Mouse (Mus musculus) embryonic fibroblast, embryonic 13.5 days (primary cell): ENCODE data around the gene Ubc. TPM values are rescaled to one million over a fixed set of nuclear protein-coding genes. Genes with fewer than 3 reads are reported as not detected.

Experiments
- H3K27ac ChIP-seq: 2 replicates; pipeline ENCODE4 v1.5.1; 2012; ENCODE audit warnings: low read length, control low read depth, inconsistent platforms; ENCODE audit not compliant: insufficient read depth
- H3K4me1 ChIP-seq: 2 replicates; pipeline ENCODE4 v1.6.1; 2011; ENCODE audit warnings: low read length; ENCODE audit not compliant: control insufficient read depth, insufficient read depth
- H3K4me3 ChIP-seq: 2 replicates; pipeline ENCODE4 v1.5.1; 2011; ENCODE audit warnings: mild to moderate bottlenecking, control low read depth, low read length; ENCODE audit not compliant: insufficient read depth
- CTCF ChIP-seq: IDR thresholded peaks from 2 replicates; pipeline ENCODE4 v1.5.1; 2011; ENCODE audit warnings: mild to moderate bottlenecking, control low read depth, low read length, moderate library complexity, borderline replicate concordance; ENCODE audit not compliant: insufficient read depth
- POLR2A ChIP-seq: IDR thresholded peaks from 2 replicates; pipeline ENCODE4 v1.6.1; 2011; ENCODE audit warnings: low read depth, mild to moderate bottlenecking, control low read depth, low read length, moderate library complexity
- polyA plus RNA-seq: library from polyadenylated mRNA; stranded (reverse); fragments of >200 nt; gene quantifications from 2 replicates; pipeline ENCODE4 v1.2.4, GENCODE M21; 2011; ENCODE audit warnings: low read depth; ENCODE audit not compliant: missing spikeins, insufficient read length

Ubc gene
- polyA plus RNA-seq, 1 experiment, result 543 TPM

GRCm38 (mm10) chr5:125364851-125365429 lies 25.1 kb downstream of the Ubc start:
- no peak overlapping the region for H3K27ac ChIP-seq
- no peak overlapping the region for H3K4me3 ChIP-seq
- H3K4me1 ChIP-seq, result no peaks in the 10 kb centered on the region
- no peak for TF ChIP-seq POLR2A
- TF ChIP-seq CTCF, result no peak

GRCm38 (mm10) chr5:125363894-125364293 lies 26.1 kb downstream of the Ubc start:
- TF ChIP-seq POLR2A (no peak), CTCF (no peak)
- H3K4me1 ChIP-seq, result no peaks in the 10 kb centered on the region
- H3K4me3 ChIP-seq, result no peak overlapping the region
- H3K27ac ChIP-seq, result no peak overlapping the region

GRCm38 (mm10) chr5:125360981-125361510 lies 29.0 kb downstream of the Ubc start:
- Histone ChIP-seq H3K4me3 (no peak overlapping the region), H3K4me1 (no peaks in the 10 kb centered on the region), H3K27ac (no peak overlapping the region)
- TF ChIP-seq POLR2A (no peak), CTCF (no peak)

GRCm38 (mm10) chr5:125360566-125360965 lies 29.4 kb downstream of the Ubc start:
- no peak overlapping the region for H3K4me3 ChIP-seq
- TF ChIP-seq POLR2A (no peak), CTCF (no peak)
- H3K27ac ChIP-seq, result no peak overlapping the region
- no peaks in the 10 kb centered on the region for H3K4me1 ChIP-seq

GRCm38 (mm10) chr5:125358270-125358608 lies 31.8 kb downstream of the Ubc start:
- H3K27ac ChIP-seq, result no peak overlapping the region
- H3K4me3 ChIP-seq, result no peak overlapping the region
- TF ChIP-seq CTCF (no peak), POLR2A (no peak)
- no peaks in the 10 kb centered on the region for H3K4me1 ChIP-seq

- Histone ChIP-seq H3K27ac (no peak overlapping the region), H3K4me3 (no peak overlapping the region), H3K4me1 (no peaks in the 10 kb centered on the region)
- TF ChIP-seq CTCF (no peak), POLR2A (no peak)
Observed at GRCm38 (mm10) chr5:125357543-125358269, 32.3 kb downstream of the Ubc start.

GRCm38 (mm10) chr5:125355650-125356049 lies 34.4 kb downstream of the Ubc start:
- Histone ChIP-seq H3K4me3 (no peak overlapping the region), H3K4me1 (no peaks in the 10 kb centered on the region), H3K27ac (no peak overlapping the region)
- TF ChIP-seq POLR2A (no peak), CTCF (no peak)

- Histone ChIP-seq H3K4me1 (no peaks in the 10 kb centered on the region), H3K27ac (no peak overlapping the region), H3K4me3 (no peak overlapping the region)
- no peak for TF ChIP-seq POLR2A
Observed at GRCm38 (mm10) chr5:125354885-125355492, 35.0 kb downstream of the Ubc start.

GRCm38 (mm10) chr5:125352781-125353294 lies 37.2 kb downstream of the Ubc start:
- Histone ChIP-seq H3K4me3 (no peak overlapping the region), H3K4me1 (no peaks in the 10 kb centered on the region), H3K27ac (no peak overlapping the region)
- TF ChIP-seq POLR2A (no peak), CTCF (no peak)

- no peaks in the 10 kb centered on the region for H3K4me1 ChIP-seq
- no peak overlapping the region for H3K4me3 ChIP-seq
- H3K27ac ChIP-seq, result no peak overlapping the region
- TF ChIP-seq CTCF, result no peak
- no peak for TF ChIP-seq POLR2A
Observed at GRCm38 (mm10) chr5:125351939-125352338, 38.1 kb downstream of the Ubc start.
